Mouse (Mus musculus): ENCODE results near the gene Dnase2b.

The Dnase2b gene

DNA sequence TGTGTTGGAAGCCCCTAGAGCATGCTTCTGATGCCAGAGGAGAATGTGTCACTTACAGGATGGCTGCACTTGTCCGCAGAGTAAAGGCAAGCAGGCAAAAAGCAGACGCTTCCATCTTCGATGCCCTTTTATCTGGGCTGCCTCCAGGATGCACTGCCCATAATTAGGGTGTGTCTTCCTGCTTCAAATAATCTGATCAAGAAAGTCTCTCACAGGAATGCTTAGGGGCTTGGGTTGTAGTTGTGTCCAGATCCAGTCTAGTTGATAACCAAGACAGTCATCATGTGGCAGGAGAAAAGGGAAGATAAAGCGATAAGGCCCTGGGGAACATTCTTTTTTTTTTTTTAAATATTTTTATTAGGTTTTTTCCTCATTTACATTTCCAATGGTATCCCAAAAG lies at the start of gene Dnase2b:
TSS of gene Dnase2b (minus strand) at position 101 of the 400 bp plus-strand sequence.
- no peak for DNase-seq

DNA sequence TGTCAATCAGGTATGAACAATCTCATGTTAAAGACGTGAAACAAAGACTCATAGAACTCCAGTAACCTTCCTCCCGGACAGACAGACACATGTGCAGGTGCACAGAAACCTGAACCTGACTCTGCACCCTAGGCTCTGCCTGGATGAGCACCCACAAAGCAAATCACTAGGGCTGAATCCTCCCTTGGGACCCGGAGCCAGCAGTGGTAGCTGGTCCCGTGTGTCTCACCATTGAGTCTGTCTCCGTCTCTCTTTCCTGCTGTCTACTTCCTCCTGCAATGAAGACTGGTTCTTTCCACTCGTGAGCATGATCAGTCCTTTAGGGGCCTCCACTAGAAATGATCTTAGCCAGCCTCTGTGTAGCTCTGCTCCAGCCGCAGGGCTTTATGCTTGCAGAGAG lies 46.5 kb upstream of the Dnase2b start:
- no peak for DNase-seq

DNA sequence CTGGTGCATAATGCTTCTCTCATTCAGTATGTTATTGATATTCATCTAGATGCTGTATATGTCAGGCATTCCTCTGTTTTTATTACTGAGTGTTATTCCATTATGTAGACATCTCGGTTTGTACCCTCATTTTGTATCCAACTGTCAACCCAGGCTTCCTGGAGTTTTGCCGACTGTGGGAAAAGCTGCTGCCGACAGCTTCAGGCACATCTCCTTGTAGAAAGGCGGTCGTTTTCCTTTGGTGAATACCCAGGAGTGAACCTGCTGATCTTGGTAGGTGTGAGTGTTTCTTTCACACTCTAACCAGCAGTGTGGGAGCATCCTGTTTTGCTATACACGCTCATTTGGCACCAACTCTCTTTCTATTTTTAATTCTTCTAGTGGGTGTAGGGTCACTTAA lies 45.6 kb upstream of the Dnase2b start:
- no peak for DNase-seq

DNA sequence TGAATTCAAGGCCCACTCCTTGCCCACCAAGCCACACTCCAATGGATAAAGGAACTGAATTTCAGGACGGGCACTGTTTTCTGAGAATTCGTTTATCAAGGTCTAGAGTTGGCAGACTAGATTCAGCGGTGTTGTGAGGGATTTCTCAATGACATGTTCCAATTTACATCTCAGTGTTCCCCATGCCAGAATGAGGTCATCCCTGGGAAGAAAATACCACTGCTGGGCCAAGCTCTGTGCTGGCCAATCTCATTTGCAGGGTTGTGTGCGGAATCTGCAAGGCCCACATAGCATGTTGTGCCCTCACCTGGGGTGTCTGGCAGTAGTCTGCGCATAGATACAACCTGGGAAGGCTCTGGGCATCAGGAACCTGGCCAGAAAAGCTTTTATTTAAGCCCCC lies 43.9 kb upstream of the Dnase2b start:
- peak; percentile 47 for DNase-seq

DNA sequence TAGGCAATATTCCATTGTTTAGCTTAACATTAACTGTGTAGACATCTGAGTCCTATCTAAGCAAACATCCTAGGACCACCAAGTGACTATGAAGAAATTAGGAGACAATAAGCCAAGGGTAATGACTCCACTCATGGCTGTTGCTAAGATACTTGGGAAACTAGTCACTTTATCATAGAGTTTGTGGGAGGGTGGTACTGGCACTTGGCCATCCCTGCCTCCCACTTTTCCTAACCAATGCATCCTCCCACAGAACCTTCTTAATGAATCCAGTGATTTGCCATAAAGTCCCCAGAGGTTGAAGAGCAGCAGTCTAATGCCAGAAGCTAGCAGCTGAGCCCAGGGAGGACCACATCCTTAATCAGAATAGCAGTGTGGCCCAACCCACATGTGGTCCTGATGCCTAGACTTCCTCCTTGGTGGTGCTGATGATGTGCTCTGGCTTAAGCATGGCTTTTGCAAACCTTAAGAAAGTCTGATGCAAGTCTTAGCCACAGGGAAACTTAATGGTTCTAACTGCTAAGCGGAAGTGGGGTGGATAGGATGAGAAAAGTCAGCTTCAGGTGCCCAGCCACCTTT lies 42.8 kb upstream of the Dnase2b start:
- DNase-seq, result no peak

DNA sequence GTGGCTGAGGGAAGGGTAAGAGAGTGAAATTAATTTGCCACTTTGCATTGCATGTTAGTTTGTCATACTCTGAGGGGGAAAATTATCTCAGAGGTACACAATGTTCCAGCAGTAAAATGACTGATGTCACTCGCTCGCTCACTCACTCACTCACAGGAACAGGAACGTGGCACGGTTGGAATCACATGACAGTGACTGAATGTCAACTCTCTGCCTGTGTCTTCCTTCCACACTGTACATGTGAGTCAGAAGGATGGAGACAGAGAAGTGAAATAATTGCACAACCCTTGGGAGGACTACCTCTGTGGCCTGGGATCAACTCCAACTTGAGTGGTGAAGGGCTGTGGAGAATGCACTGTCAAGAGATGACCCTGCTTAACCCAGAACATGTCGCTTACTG lies 42.0 kb upstream of the Dnase2b start:
- DNase-seq, result no peak

DNA sequence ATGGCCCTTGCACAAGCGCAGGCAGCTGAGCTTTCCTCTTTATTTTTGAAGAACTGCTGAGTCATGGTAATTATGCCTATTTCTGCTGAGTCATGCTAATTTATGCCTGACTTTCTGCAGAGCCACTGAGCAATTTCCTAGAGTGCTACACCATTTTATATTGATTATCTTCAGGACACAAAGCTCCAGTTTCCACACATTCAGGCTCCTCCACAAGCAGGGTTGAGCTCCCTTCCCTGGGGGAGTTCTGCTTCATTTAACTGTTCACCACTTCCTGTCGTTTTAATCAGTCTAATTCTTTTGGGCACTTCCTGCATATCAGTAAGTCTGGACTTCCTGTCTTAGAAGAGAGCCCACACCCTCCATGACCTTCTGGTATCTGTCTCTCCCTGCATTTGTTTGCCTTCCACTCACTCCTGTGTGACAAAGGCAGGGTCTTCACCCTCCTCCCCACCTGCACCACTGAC lies 39.7 kb upstream of the Dnase2b start:
- no peak for DNase-seq

DNA sequence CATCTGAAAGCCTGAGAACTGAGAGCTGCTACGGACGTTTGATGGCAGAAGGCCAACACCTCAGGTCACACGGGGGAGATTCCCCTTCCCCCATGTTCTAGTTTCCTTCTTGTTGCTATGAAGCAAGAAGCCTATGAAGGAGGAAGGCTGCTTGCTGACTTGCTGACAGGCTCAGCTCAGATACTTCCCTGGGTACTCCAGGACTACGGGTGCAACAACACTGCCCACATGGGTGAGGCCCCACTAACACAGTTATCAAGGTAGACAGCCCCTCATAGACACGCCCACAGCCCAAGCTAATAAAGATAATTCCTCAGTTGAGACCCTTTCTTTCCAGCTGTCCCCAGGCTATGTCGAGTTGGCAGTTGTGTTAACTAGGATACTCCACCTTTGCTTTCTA lies 38.3 kb upstream of the Dnase2b start:
- no peak for DNase-seq

DNA sequence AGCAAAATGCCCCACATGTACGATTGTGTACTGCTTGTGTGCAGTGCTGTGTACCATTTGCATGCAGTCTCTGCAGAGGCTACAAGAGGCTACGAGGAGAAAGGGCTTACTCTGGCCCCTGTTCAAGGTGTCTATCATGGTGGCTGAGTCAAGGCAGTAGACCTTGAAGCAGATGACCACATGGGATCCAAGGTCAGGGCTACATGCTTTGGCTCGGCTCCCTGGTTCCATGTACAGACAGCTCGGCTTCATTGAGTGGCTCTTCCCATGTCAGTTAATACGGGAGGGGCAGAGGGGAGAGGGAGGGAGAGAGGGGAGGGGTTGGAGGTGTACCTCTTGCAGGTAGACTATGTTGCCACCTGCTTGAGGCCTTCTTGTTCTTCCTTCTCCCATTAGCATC lies 37.0 kb upstream of the Dnase2b start:
- no peak for DNase-seq

DNA sequence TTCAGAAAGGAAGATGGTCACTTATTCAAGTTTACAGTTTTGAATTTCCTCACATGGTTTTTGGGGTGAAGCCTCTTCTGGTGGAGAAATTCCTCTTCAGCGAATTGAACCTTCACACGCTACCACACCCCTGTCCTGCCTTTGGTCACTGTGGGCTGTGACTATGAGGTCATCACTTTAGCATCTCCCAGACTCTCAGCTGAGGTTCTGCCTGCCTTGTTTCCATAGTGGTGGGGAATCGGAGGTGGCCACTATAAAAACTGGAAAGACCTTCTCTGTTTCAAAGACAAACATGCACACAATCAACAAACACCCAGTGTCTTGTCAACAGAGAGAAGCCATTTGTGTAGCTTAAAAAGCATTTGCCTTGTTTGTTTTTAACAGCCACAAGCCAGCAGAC lies 35.8 kb upstream of the Dnase2b start, which contains the start of gene 4930503B20Rik:
TSS of gene 4930503B20Rik (minus strand) at position 101 of the 400 bp plus-strand sequence.
- DNase-seq, result no peak

DNA sequence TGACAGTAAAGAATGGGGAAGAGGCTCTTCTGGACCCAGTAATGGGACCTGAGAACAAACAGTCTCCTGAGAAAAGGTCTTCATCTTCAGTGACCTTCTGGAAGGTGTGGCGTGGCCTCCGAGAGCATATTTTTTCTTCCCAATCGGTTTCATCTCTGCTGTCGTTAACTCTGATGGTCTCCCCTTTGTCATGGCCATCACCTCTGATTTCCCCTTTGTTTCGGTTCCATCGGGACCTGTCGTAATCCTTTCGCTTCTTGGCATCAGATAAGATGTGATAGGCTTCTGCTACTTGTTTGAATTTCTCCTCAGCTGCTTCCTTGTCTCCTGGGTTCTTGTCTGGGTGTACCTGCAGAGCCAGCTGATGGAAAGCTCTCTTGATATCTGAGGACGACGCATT lies 35.3 kb upstream of the Dnase2b start:
- no peak for DNase-seq

DNA sequence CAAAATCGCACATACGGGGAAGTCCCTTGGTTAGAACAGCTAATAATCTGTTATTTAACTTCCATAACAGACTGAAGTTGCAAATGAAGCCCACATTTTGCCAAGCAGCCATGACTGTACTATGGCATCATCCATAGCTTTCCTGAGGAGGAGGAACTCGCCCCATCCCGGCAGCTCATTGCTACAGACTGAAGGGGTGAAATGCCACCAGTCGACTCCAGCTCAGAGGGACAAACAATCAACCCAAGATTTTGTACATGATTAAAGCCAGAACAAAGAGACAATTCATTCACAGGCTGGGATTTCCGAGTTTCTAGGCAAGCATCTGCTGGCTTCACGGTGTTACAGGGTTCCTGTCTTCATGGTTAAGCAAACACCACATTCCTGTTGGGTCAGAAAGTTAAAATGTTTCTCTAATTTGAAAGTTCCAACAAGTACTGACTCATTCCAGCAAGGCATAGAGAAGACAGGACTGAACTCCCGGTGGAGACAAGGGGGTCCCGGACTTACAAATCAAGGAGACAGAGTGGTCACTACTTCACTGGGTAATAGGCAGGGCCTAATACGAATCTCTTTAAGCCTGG lies 34.0 kb upstream of the Dnase2b start:
- DNase-seq, result no peak

DNA sequence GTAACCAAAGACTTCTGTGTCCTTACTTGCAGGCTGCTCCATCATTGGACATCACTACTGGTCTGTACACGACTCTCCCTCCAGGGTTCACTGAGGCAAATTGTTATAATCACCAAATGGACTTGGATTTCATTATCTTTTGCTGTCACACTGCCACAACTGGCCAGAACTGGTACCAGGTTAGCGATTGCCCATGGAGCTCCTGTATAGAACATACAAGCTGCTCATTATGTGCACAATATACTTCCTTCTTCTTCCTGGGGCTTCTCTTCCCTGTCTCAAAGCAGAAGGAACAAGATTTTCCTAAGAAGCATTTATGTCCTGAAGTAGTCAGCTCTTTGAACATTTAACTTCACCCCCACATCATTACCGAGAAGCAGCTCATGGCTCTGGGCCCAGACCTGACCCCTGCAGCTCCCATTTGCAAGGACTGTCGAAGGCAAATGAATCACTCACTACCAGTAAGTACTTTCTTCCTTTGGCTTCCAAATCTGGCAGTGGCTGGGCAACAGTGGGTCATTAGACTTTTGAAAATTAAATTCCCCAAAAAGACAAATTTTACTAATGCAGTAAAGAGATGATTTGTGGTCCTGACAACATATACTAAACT lies 26.5 kb upstream of the Dnase2b start:
- no peak for DNase-seq

DNA sequence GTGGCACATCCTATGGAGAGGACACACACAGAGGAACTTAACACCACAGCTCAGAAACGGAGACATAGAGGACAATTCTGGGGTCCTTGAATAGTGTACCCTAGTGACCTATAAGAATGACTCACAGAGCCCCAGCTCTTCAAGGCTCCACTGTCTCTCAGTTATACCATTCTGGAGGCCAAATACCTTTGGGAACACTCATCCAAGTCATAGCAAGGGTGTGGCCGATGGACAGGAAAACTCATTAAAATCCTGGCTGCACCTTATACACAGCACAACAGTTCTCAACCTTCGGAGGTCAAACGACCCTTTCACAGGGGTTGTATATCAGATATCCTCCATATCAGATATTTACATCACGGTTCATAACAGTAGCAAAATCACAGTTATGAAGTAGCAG lies 17.1 kb upstream of the Dnase2b start:
- no peak for DNase-seq

DNA sequence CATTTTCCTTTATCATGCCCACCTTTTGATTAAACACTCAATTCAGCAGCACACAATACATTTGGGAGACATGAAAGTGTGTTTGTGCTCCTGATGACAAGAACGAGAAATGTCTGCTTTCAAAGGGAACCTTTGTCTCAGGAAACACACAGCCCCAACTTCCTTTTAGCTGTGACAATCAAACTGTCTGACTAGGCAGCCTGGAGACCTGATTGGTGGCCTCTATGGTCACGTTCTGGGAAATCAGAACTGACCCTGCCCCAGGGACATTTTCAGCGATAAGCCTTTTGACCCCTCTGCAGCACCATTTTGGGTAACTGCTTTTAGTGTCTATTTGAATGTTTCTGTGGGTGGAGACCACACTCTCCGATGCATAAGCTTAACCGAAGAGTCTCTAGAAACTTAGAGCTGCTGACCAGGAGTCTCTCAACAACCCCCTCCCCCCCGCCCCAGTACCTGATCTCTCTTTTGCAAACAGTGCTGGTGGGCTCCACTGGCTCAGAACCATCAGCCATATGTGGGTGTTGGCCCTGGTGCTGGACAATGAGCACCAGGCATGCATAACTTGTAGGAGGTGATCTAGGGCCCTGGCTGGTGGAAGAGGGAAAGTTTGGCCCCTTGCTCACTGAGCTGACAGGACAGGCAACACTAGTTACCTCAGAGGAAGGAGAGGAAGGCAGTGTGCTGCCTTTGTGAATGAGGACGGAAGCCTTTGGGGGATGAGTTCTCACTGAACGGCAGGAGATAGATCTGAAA lies 13.0 kb upstream of the Dnase2b start:
- no peak for DNase-seq

DNA sequence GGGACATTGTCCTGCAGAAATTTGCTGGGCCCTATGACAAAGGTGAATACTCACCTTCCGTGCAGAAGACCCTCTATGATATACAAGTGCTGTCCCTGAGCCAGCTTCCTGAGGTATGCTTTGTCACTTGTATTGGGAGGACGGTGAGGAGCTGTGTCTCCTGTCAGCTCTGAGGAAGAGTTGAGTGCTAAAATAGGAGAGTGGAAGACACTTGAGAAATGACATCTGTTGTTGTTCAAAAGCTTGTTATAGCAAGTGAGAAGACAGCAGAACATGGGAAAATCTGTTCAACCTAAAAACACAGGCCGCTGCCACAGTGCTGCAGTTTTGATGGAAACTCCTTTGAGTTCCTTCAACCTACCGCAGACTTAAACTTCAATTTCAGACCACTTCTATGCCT lies 10.4 kb upstream of the Dnase2b start:
- DNase-seq, result no peak

DNA sequence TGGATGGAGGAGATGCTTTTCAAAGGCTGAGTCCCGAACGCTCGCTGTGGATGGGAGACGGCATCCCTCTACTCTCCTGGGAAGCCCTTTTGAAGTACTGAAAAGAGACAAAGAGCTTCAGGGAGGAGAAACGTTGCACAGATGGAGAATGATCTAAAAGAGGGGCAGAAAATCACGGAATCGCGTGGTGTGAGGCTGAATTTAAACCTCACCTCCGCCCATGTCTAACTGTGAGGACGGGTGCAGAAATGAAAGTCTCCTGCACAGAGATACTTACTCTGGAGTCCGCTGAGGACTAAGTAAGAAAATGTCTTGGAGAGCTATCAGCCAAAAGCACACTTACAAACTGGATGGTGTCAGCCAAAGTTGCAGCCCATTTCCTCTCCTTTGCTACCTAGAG lies 6.6 kb upstream of the Dnase2b start:
- no peak for DNase-seq

DNA sequence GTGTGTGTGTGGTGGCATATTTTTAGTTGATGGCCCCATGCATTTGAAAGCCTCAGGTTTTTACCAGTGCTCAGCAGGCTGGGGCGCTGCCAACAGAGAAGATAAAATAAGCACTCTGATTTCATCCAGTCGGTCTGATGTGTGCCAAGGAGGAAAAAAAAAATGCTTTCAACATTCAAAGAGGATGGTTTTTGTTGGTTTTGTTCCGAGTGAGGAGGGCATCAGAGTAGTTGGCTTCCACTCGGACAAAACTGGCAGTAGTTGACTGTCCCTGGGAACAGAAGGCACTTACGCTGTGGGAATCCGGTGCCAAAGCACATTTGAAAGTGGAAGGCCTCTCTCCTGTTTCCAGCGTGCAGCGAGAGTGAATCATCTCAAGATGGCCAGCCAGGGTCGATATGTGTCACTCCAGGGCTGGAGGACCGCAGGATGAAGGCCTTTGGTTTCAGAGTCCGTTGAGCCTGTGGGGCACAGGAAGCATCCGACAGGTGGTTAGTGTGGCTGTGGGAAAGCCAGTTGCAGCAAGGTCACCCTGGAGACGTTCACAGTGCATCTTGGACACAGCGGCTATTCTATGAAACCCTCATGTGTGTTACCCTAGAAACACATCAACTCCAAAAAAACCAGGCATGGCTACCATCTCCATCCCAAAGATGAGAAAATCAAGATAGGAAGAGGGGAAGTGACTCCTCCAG lies 5.3 kb upstream of the Dnase2b start:
- peak; percentile 77 for DNase-seq

DNA sequence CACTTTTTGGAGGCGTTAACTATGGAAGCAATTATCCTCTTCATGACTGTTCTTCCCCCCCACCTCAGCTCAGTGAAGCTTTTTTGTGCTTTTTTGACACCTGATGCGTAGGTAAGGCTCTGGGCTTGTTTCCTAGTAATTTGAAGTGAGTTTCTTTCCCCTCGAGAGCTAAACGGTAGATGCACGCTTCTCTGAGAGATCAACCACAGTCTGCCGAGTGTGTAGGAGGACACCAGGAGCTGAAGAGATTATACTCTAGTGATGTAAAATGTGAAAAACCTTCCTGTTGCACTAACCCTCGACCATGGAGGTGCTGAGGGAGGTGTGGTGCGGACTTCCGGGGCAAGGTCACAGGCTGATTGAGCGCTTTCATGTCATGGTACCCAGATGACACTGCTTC lies 4.7 kb upstream of the Dnase2b start:
- no peak for DNase-seq

DNA sequence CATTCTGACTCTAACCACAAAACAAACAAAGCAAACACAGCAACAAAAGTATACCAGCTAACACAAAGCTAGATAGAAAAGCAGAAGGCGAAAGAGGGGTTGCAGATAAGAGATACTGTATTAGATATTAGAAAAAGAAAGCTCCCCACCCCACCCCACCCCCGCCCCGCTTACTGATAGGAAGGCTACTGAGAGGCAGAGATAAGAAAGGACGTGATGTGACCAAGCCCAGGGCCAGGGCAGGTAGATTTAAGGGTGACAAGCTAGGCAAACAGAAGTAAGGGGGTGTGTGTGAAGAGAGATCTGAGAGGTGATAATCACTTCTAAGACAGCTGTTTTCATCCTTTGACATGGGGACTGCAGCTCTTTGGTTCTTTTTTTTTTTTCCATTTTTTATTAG lies 3.0 kb upstream of the Dnase2b start:
- no peak for DNase-seq

DNA sequence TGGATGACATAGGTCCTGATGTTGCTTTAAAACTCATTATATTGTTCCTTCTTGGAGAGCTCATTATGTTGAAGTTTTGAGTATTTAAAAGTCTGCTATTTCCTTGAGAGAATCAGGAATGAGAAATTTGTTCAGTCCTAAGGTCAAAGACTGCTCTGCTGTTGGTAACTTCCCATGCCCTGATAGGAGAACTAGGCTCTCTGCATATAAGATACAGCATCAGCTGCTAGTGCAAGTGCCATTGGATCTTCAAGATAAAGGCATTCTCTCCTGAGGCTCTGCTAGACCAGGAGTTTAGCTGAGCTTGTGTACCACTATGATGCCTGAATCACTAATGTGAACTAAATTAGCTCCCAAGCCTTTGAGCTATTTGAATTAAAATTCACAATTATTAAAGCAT lies 2.5 kb upstream of the Dnase2b start:
- DNase-seq, result no peak

DNA sequence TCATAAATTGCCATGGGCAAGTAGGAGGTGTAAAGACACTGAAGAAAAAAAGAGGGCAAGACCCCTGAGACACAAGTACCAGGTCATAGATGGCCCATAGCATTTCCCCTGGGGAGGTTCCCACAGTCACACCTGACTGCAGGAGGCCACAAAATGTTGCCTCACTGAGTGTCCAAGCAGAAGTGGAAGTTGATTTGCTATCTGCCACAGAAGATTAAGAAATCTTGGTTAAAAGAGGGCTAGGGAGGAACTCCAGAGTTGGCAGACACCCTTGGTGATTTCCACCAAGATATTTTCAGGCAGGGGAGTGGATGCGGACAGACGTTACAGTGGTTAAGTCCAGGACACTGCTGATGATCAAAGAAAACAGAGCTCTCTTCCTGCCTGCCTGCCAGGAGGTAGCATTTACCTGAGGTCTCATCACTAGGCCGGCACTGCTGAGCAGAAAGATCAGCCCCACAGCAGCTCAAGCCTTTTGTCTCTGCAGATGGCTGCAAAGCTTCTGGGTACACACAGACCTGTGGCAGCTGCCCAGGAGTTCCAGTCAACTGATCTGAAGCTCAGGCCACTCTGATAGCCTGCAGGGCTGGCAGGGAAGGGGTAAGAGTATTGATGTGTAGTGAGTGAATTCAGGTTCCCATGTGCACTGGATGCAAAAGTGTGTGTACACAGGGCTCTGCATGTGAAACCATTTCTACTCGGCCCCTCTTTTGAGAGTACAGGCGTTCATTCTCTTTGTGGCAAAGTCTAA lies 1.3 kb upstream of the Dnase2b start:
- no peak for DNase-seq

DNA sequence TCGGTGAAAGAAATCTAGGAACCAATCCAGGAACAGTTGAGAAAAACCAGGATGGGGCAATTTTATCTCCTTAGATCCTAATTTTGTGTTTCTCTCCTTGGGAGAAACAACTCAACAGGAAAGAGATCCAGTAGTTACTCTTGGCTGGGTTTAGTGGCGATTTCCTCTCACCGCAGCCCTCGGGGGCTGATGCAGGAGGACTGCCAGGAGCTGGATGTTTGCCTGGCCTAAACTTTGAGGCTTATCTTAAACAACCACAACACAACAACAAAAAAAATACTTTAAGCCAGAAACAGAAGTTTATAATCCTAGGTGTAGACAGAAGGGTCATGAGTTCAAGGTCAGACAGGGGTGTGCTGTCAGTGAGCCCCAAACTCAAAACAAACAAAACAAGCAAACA lies 3.6 kb downstream of the Dnase2b start:
- no peak for DNase-seq
